Mouse (Mus musculus) ES-E14 (cell line): ENCODE measurements around the gene Creb3l1. TPM values are rescaled to one million over a fixed set of nuclear protein-coding genes. Genes with fewer than 3 reads are reported as not detected.

ENCODE experiments used
- DNase-seq: peaks from one replicate; pipeline ENCODE4 v3.0.0-alpha.2; 2013; ENCODE audit warnings: low read depth, low spot score
- H3K27ac ChIP-seq: 2 replicates; pipeline ENCODE4 v1.5.1; 2012; ENCODE audit warnings: low read depth, mild to moderate bottlenecking, low read length, moderate library complexity, mixed read lengths; ENCODE audit not compliant: poor library complexity, insufficient read depth, severe bottlenecking
- H3K36me3 ChIP-seq: 2 replicates; pipeline ENCODE4 v1.6.1; 2012; ENCODE audit warnings: mild to moderate bottlenecking, low read length, moderate library complexity, mixed read lengths; ENCODE audit not compliant: control insufficient read depth, poor library complexity, insufficient read depth, severe bottlenecking
- H3K4me1 ChIP-seq, 2 experiments: fragments of 150-350 bp in 1 of 2; sonication (generic) in 1 of 2; 2 replicates each; pipeline ENCODE4 v1.6.1; 2012; ENCODE audit warnings: low read length in 2 of 2, mild to moderate bottlenecking in 1 of 2, mixed read lengths in 1 of 2; ENCODE audit not compliant: control insufficient read depth in 2 of 2, insufficient read depth in 2 of 2, poor library complexity in 1 of 2
- H3K4me3 ChIP-seq, 2 experiments: fragments of 150-350 bp in 1 of 2; sonication (generic) in 1 of 2; 2 replicates each; pipeline ENCODE4 v1.5.1; 2012; ENCODE audit warnings: low read length in 2 of 2, low read depth in 1 of 2, mild to moderate bottlenecking in 1 of 2, mixed read lengths in 1 of 2; ENCODE audit not compliant: insufficient read depth in 1 of 2, poor library complexity in 1 of 2, severe bottlenecking in 1 of 2
- H3K9ac ChIP-seq: 2 replicates; pipeline ENCODE4 v1.6.1; 2012; ENCODE audit warnings: low read depth, mild to moderate bottlenecking, low read length, mixed read lengths; ENCODE audit not compliant: poor library complexity, insufficient read depth, severe bottlenecking
- H3K9me3 ChIP-seq: fragments of 150-350 bp; sonication (generic); 2 replicates; pipeline ENCODE4 v1.6.1; 2012; ENCODE audit warnings: low read depth, mild to moderate bottlenecking, low read length; ENCODE audit not compliant: control insufficient read depth, insufficient read depth
- CHD2 ChIP-seq: IDR thresholded peaks from 2 replicates; pipeline ENCODE4 v1.6.1; 2014; ENCODE audit warnings: mild to moderate bottlenecking, low read depth, low read length, inconsistent platforms
- HCFC1 ChIP-seq: IDR thresholded peaks from 2 replicates; pipeline ENCODE4 v1.6.1; 2012; ENCODE audit warnings: low read length, inconsistent platforms, borderline replicate concordance; ENCODE audit not compliant: insufficient read depth
- MAFK ChIP-seq: IDR thresholded peaks from 2 replicates; pipeline ENCODE4 v1.6.1; 2014; ENCODE audit warnings: mild to moderate bottlenecking, low read depth, low read length, inconsistent platforms; ENCODE audit not compliant: insufficient read depth
- ZC3H11A ChIP-seq: IDR thresholded peaks from 2 replicates; pipeline ENCODE4 v1.6.1; 2012; ENCODE audit warnings: low read depth, mild to moderate bottlenecking, inconsistent platforms, low read length, borderline replicate concordance
- ZNF384 ChIP-seq: IDR thresholded peaks from 2 replicates; pipeline ENCODE4 v1.6.1; 2012; ENCODE audit warnings: low read depth, low read length, inconsistent platforms
- in situ Hi-C, 2 experiments: fragments of 600-800 bp; cut with MboI; formaldehyde crosslinking; loops; one replicate each; pipeline ENCODE4 v1.15.1; 2025; ENCODE audit warnings: low sequenced_read_pairs in 2 of 2, inconsistent platforms in 1 of 2; ENCODE audit not compliant: unreplicated experiment in 2 of 2
- total RNA-seq: library from RNA; depleted of rRNA; stranded (reverse); fragments of 300-350 nt; gene quantifications from 2 replicates; pipeline ENCODE4 v1.2.3, GENCODE M21; 2012

The Creb3l1 gene
- total RNA-seq, 1 experiment = 5.4 TPM

DNA sequence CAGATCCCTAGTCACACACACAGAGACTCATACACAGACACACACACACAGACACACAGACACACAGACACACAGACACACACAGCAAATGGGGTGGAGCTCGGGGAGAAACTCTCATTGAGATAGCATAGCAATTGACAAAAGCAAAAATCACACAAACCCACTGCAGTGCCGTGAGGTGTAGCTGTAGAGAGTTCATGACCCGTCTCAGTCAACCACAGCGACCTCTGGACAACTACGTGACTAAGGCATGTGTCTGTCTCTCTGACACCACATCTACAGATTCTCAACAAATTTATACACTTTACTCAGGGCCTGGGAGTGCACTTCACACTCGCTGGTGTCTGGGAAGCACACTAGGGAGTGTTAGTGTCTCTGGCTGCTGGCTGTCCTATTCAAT, 41.6 kb upstream of the Creb3l1 start:
- no peak overlapping the region for H3K27ac ChIP-seq
- H3K4me1 ChIP-seq = peaks cover 0 to 5% of the 10 kb centered on the region in 2 experiments; a peak in 1 of 4 replicates
- H3K9me3 ChIP-seq = no peaks in the 10 kb centered on the region
- TF ChIP-seq ZNF384 (no peak), HCFC1 (no peak), CHD2 (no peak), MAFK (no peak)
- in situ Hi-C loops = no loop called here
- no peak overlapping the region for H3K4me3 ChIP-seq
- H3K36me3 ChIP-seq = no peaks in the 10 kb centered on the region
- H3K9ac ChIP-seq = no peak overlapping the region
- no peak for DNase-seq

GRCm38 (mm10) chr2:92065269-92065888, 41.1 kb upstream of the Creb3l1 start:
- H3K27ac ChIP-seq = no peak overlapping the region
- H3K4me3 ChIP-seq = no peak overlapping the region
- H3K9ac ChIP-seq = no peak overlapping the region
- H3K4me1 ChIP-seq = peaks cover 0 to 5% of the 10 kb centered on the region in 2 experiments; a peak in 1 of 4 replicates
- H3K9me3 ChIP-seq = no peaks in the 10 kb centered on the region
- DNase-seq = no peak
- in situ Hi-C loops = no loop called here
- TF ChIP-seq CHD2 (no peak), HCFC1 (no peak), ZC3H11A (no peak), MAFK (no peak), ZNF384 (no peak)
- H3K36me3 ChIP-seq = no peaks in the 10 kb centered on the region

DNA sequence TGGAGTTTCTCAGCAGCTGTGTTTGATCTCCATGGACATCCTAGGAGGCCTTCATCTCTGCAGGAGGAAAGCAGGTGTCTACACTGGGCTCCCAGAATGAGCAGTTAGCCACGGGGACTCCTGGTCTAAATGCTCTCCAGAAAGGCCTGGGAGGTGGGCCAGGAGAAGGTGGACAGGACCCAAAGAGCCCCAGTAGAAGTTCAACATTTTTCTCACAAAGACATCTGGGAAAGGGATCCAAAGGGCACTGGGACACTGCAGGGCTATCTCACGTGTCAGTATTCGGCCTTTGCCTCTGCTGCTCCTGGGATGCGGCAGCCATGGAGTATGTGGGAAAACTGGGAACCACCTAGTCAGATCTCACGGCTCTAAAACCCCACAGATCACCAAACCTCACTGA, 38.8 kb upstream of the Creb3l1 start:
- in situ Hi-C loops = no loop called here
- TF ChIP-seq CHD2 (no peak), ZC3H11A (no peak), MAFK (no peak), ZNF384 (no peak), HCFC1 (no peak)

GRCm38 (mm10) chr2:92061337-92061736, 37.0 kb upstream of the Creb3l1 start:
- DNase-seq = no peak
- H3K4me3 ChIP-seq = no peak overlapping the region
- no peak overlapping the region for H3K9ac ChIP-seq
- H3K27ac ChIP-seq = no peak overlapping the region
- TF ChIP-seq ZNF384 (no peak), HCFC1 (no peak)
- H3K4me1 ChIP-seq = peaks cover 0 to 3% of the 10 kb centered on the region in 2 experiments; a peak in 1 of 4 replicates
- H3K9me3 ChIP-seq = no peaks in the 10 kb centered on the region
- no peaks in the 10 kb centered on the region for H3K36me3 ChIP-seq
- in situ Hi-C loops = no loop called here

More for the DNA sequence above, 38.8 kb upstream of the Creb3l1 start:
- no peak for DNase-seq
- Histone ChIP-seq H3K9ac (no peak overlapping the region), H3K27ac (no peak overlapping the region), H3K4me1 (peaks cover 0 to 6% of the 10 kb centered on the region in 2 experiments; a peak in 1 of 4 replicates), H3K36me3 (no peaks in the 10 kb centered on the region), H3K4me3 (no peak overlapping the region), H3K9me3 (no peaks in the 10 kb centered on the region)

DNA sequence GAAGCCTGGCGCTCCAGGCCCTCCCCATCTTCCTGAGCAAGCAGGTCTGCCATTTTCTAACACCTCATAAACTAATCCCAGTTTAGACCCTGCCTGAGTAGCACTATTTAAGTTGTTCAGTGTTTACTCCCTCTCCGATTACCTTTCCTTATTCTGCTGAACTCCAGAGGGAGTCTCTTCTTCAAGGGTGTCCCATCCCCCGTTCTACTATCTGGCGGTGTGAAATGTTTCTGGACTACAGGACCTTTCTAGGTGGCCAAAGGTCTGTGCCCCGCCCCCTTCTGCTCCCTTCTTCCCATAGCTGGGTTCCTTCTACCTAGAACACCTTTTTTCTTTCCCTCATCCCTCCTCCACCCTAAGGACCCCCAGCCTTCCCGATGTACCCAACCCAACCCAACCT, 36.0 kb upstream of the Creb3l1 start:
- peak overlapping the region; percentile 61 to 73; a peak in 3 of 4 replicates for H3K4me3 ChIP-seq
- no peaks in the 10 kb centered on the region for H3K9me3 ChIP-seq
- H3K4me1 ChIP-seq = peaks cover 0 to 5% of the 10 kb centered on the region in 2 experiments; a peak in 1 of 4 replicates
- H3K9ac ChIP-seq = no peak overlapping the region
- in situ Hi-C loops = no loop called here
- no peaks in the 10 kb centered on the region for H3K36me3 ChIP-seq
- no peak for TF ChIP-seq HCFC1
- TF ChIP-seq ZC3H11A = no peak
- TF ChIP-seq CHD2 = no peak
- no peak for TF ChIP-seq ZNF384
- no peak for TF ChIP-seq MAFK
- no peak overlapping the region for H3K27ac ChIP-seq
- no peak for DNase-seq
